Comparison of ENCODE assay signal across 13 mouse cellular contexts in genomic region chr9:62205264-62205663, GRCm38 (mm10).
DNase-seq lines count a peak whose midpoint lies in the region; ATAC-seq lines count a peak whose summit lies in the region.
"Had no signal": no experiment of that assay in that cellular context is flagged by ENCODE, and none has a peak within 500 bp of the region (broad histone marks: within the 10 kb centered on the region; RNA-seq: fewer than 3 reads in every experiment).

No protein-coding gene starts in this region.

- H3K36me3 ChIP-seq in kidney, embryonic 14.5 days (ENCODE audit: control insufficient read depth, insufficient read depth, low read length), result no peaks in the 10 kb centered on the region
- H3K36me3 ChIP-seq: midbrain, embryonic 13.5 days had no signal

- no peak overlapping the region for H3K4me3 ChIP-seq in kidney, embryonic 14.5 days (ENCODE audit: low read length)
- H3K4me3 ChIP-seq: midbrain, embryonic 13.5 days had no signal

- intact Hi-C loops in gastrocnemius, postnatal 14 days (cut with DNase I; ENCODE audit: low total_unique reads), result no loop called here

- 60% methylated on average over 4 of the region's 4 CpGs for WGBS in kidney, embryonic 14.5 days

- no peak overlapping the region for H3K4me2 ChIP-seq in kidney, embryonic 14.5 days (replicated peaks; ENCODE audit: low read depth, low read length)
- H3K4me2 ChIP-seq: midbrain, embryonic 13.5 days had no signal

- H3K4me1 ChIP-seq in kidney, embryonic 14.5 days (ENCODE audit: control insufficient read depth, insufficient read depth, low read length), result no peaks in the 10 kb centered on the region
- H3K4me1 ChIP-seq: midbrain, embryonic 13.5 days had no signal

- no peak for ATAC-seq in kidney, embryonic 14.5 days (ENCODE audit: low FRiP score, low TSS enrichment)
- ATAC-seq: activated CD4-positive, CD25-positive, alpha-beta regulatory T cell, adult 4 months; liver, postnatal 0 days; midbrain, embryonic 13.5 days had no signal

- peak; percentile 46 for DNase-seq in gastrocnemius, adult 18-20 months (ENCODE audit: low spot score)
- DNase-seq in gastrocnemius, postnatal 10 days, result no peak
- peak; percentile 32 for DNase-seq in kidney, postnatal 14 days
- peak; percentile 40 for DNase-seq in gastrocnemius, postnatal 14 days
- DNase-seq in lung, postnatal 10 days, result peak; percentile 25
- no peak for DNase-seq in cerebellum, adult 9-11 months
- DNase-seq in layer of hippocampus, adult 8-10 months (ENCODE audit: low spot score in 2 of 2), result no peak
- DNase-seq: cerebellum, adult 9-10 months; liver, postnatal 0 days; thymus, postnatal 14 days had no signal

- no peaks in the 10 kb centered on the region for H3K9me3 ChIP-seq in kidney, embryonic 14.5 days (ENCODE audit: control insufficient read depth, low read length)
- H3K9me3 ChIP-seq: midbrain, embryonic 13.5 days had no signal

- no peak overlapping the region for H3K27ac ChIP-seq in kidney, embryonic 14.5 days (ENCODE audit: low read depth, low read length)
- H3K27ac ChIP-seq: midbrain, embryonic 13.5 days had no signal

- no peak overlapping the region for H3K9ac ChIP-seq in kidney, embryonic 14.5 days (ENCODE audit: low read depth, low read length)
- H3K9ac ChIP-seq: liver, postnatal 0 days; midbrain, embryonic 13.5 days had no signal

- H3K27me3 ChIP-seq in kidney, embryonic 14.5 days (ENCODE audit: control insufficient read depth, insufficient read depth, low read length), result no peaks in the 10 kb centered on the region
- H3K27me3 ChIP-seq: midbrain, embryonic 13.5 days had no signal

Comparison
In these comparisons a context has a peak if more than half of its experiments do, and no peak if none do; other contexts are left out.
1. DNase-seq: peak in gastrocnemius, adult 18-20 months (single experiment), kidney, postnatal 14 days (single experiment), gastrocnemius, postnatal 14 days (single experiment) and lung, postnatal 10 days (single experiment); none in gastrocnemius, postnatal 10 days (single experiment), cerebellum, adult 9-11 months (single experiment) and layer of hippocampus, adult 8-10 months (0 of 2).